Mouse (Mus musculus): ENCODE data around the gene Ube2d1.

GRCm38 (mm10) chr10:71329295-71329694 is 44.2 kb upstream of the Ube2d1 start:
- TF ChIP-seq EP300 (IDR thresholded peaks at IDR 0.05; ENCODE audit: low read depth in 1 of 2, low read length in 2 of 2) = no peak
- no peak for TF ChIP-seq E2F4 (IDR thresholded peaks at IDR 0.05; ENCODE audit: borderline replicate concordance, low read depth, low read length)
- TF ChIP-seq ZKSCAN1 (IDR thresholded peaks at IDR 0.05; ENCODE audit: low read depth, low read length) = no peak
- no peak for TF ChIP-seq POLR2A (IDR thresholded peaks at IDR 0.05; ENCODE audit: control insufficient read depth in 1 of 2, insufficient read depth in 1 of 2, low read depth in 1 of 2, low read length in 2 of 2, poor library complexity in 1 of 2)
- TF ChIP-seq CTCF (IDR thresholded peaks at IDR 0.05 in 2 of 3, conservative IDR thresholded peaks at IDR 0.05 in 1 of 3; ENCODE audit: control insufficient read depth in 1 of 3, insufficient read depth in 1 of 3, low read depth in 2 of 3, low read length in 3 of 3, poor library complexity in 1 of 3, severe bottlenecking in 1 of 3) = no peak
- TF ChIP-seq NRF1 (IDR thresholded peaks at IDR 0.05; ENCODE audit: insufficient read depth, low read depth, low read length, poor library complexity, severe bottlenecking) = no peak
- TF ChIP-seq MEF2A (IDR thresholded peaks at IDR 0.05; ENCODE audit: extremely low read depth, insufficient replicate concordance, low read depth, low read length, poor library complexity, severe bottlenecking) = no peak
- TF ChIP-seq GATA1 (IDR thresholded peaks at IDR 0.05; ENCODE audit: low read depth, low read length) = no peak
- no peak for TF ChIP-seq MAZ (IDR thresholded peaks at IDR 0.05; ENCODE audit: low read depth, low read length)
- TF ChIP-seq MAX (IDR thresholded peaks at IDR 0.05; ENCODE audit: low read length) = no peak
- TF ChIP-seq POLR2AphosphoS2 (IDR thresholded peaks at IDR 0.05; ENCODE audit: low read length) = no peak
- no peak for TF ChIP-seq HCFC1 (IDR thresholded peaks at IDR 0.05; ENCODE audit: low read depth, low read length)
- TF ChIP-seq MAFK (IDR thresholded peaks at IDR 0.05; ENCODE audit: borderline replicate concordance, low read depth, low read length) = no peak
- no peak for TF ChIP-seq POLR2AphosphoS5 (IDR thresholded peaks at IDR 0.05; ENCODE audit: borderline replicate concordance, low read depth, low read length)

Measured in MEL (cell line).